Mouse (Mus musculus): ENCODE measurements at regions not wholly inside any gene's neighbourhood (a gene's known extent, or its start where the extent isn't known, plus 50 kb on each side); places are given as distances from the start of the nearest gene placed in this dataset.

DNA sequence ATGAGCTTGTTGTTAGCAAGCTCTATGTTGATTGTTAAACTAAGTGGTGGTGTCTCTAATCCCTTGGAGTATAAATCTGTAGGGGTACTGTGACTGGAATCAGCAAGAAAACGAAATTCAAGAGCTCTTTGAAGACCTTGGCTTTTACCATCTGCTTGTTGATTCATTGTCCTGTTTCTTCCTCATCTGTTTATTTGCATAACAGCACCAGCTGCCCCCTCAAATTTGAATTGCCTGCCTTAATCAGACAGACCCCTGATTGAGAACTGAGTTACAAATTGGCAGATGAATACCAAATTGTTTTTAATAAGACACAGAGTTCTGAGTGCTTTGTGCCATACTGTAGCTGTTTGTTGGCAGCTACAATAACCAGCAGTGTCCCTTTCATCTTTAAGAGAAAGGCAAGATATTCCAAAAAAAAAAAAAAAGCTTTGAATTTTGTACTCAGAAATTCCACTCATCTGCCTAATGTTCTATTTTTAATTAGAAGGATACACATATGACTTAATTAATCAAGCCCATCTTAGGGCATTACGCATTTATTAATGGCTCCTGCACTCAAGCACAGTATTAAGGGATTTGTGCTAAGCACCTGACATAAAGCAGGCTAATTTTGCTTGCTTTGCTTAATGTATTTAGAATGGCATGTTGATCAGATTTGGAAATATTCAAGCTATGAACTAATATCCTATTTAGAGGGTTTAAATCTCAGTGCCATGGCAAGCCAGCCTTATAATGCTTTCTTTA is 175.6 kb upstream of the Gm11232 start:
- no peak for TF ChIP-seq CTCF (IDR thresholded peaks at IDR 0.05; ENCODE audit: insufficient read depth, low read depth, low read length)
- TF ChIP-seq POLR2A (IDR thresholded peaks at IDR 0.05; ENCODE audit: insufficient read depth, low read depth, low read length), result no peak

Measured in olfactory bulb, adult 2 months (tissue).